Mouse (Mus musculus) heart, adult 8-10 months (tissue): ENCODE data around the gene Ift74. TPM values are rescaled to one million over a fixed set of nuclear protein-coding genes. Genes with fewer than 3 reads are reported as not detected.

Source experiments
- DNase-seq: peaks from one replicate; pipeline ENCODE4 v3.0.0; 2022; ENCODE audit warnings: low spot score
- microRNA-seq: library from miRNA; unstranded; fragments of <30 nt; microRNA quantifications from one replicate; pipeline ENCODE4 v1.2.0, GENCODE M21; 2022
- total RNA-seq, 4 experiments: library from RNA; stranded (reverse); gene quantifications; 2 replicates each; pipeline ENCODE4 v1.2.4; 2022

Gene Ift74
- total RNA-seq, 4 experiments from 2014 or later: 4.5 to 5.8 (median 4.9) TPM

DNA sequence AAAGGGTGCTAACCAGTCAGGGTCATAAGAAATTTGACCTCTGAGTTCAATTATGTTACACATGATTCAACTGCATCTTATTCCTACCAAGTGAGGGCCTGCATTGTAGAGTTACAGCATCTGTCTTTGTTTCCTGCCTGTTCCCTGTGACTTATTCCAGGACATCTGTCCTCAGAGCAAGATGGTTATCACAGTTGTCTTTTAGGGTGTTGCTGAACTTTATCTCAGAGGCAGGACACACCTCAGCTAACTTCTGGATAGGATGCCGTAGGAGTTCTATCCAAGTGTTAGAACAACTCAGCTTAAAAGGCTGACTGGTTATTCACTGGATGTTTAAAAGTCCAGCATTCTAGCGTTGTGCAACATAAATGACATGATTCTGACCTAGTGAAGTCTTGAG, 77.9 kb downstream of the Ift74 start:
- DNase-seq: no peak

DNA sequence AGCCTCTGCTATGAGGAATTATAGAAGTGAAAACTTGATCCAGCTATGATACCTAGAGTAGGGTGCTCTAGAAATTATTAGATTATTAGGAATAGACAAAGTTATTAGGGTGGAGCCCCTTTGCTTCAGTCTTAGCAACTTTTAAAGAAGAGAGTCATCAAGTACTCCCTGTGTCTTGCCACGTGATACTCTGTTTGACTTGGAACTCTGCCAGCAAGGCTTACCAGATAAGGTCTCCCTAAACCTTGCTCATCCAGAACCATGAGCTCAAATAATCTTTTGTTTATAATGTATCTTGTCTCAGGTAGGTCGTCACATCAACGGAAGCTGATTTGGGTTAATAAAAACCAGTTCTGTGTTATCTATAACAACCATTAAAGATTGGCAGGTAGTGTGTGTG, 82.1 kb downstream of the Ift74 start:
- no peak for DNase-seq

GRCm38 (mm10) chr4:94711002-94711401, 96.7 kb downstream of the Ift74 start:
- DNase-seq: no peak

DNA sequence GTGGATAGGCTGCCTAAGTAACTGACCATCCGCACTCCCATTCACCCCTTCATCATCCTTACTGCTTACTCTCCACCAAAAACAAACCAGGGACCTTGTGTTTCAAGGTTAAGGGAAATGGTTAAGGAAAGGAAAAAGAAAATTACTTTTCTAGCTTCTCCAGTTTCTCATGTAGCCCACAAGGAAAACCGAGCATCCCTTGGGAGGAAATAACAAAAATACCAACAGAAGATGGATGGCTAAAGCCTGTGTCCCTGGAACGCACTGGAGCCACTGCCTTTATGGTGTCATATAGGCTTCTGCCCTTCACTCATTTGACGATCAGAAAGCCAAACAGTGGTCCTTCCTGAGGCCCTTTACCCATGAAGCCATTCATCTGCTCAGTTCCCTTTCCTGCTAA, 97.1 kb downstream of the Ift74 start:
- no peak for DNase-seq

DNA sequence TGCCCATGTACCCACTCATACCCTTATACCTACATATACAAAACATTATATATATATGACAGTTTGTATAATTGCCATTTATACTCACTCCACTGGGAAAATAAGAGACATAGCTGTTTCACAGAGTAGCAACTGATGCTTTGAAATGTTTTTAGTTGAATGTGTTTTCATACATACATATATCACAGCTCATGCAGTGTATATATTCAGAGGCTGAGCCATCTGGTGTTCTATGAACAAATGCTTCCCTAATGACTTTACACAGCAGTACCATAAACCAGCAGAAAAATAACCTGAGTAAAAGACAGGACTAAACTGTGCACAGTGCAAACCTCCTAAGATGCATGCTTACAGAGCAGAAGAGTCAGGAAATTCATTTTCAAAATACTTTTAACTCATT, 99.5 kb downstream of the Ift74 start:
- DNase-seq: no peak

DNA sequence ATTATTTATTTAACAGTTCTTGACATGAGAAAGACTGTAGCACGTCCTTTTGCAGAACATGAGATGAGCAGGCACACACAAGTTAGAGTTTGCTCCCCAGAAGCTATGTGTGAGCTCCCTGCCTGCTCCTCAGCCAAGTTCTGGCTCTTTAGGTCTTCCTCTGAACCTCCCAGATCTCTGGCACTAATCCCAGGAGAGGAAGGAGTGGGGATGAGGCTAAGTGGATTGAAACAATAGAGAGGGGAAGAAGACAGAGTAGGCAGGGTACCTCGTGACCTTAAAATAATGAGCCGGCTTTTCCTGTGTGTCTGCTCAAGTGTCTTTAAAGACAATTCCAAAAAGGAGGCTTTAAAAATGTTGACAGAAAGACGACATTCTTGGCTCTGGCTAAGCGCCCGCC, 100.9 kb downstream of the Ift74 start:
- peak; percentile 61 for DNase-seq

- no peak for DNase-seq
Measured at GRCm38 (mm10) chr4:94725799-94726198, 111.5 kb downstream of the Ift74 start.

- no peak for DNase-seq
Measured at GRCm38 (mm10) chr4:94732721-94733120, 118.4 kb downstream of the Ift74 start.

DNA sequence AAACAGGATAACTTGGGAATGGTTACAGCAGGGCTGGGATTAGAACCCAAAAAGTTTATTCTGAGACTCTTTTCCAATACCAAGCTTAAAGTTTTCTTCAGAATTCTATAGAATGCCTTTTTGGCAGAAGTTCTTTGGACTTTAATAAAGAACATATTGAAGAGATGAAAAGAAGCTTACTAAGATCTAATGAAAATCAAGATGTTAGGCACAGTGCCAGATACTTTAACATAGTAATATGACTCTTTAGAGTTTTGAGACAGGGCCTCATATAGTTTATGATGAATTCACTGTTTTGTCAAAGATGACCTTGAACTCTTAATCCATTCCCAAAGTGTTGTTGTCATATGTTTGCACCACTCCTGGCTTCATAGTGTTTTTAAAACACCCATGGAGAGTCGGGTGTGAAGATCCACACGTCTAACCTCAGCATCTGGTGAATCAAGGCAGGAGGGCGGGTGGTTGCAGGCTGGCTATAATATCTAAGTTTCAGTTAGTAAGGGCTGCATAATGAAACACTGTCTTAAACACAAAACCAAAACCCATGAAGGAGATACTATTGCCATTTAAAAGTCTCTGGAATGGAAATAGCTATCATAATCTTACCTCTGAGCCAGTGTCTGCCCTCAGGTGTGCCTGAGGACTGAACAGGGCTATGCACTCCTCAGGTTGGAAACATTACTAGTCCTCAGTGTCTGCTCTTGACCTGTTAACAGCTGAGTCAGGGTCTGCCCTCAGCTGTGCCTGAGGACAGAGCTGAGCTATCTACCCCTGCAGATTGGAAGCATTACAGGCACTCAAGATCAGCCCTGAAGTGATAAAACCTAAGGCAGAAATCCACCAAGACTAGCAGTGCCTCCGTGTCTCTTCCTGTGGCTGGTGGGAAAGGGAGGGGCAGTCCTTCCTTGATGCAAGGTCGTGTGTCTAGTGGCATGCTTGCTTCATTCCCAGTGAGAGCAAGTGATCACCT, 123.3 kb downstream of the Ift74 start:
- no peak for DNase-seq

DNA sequence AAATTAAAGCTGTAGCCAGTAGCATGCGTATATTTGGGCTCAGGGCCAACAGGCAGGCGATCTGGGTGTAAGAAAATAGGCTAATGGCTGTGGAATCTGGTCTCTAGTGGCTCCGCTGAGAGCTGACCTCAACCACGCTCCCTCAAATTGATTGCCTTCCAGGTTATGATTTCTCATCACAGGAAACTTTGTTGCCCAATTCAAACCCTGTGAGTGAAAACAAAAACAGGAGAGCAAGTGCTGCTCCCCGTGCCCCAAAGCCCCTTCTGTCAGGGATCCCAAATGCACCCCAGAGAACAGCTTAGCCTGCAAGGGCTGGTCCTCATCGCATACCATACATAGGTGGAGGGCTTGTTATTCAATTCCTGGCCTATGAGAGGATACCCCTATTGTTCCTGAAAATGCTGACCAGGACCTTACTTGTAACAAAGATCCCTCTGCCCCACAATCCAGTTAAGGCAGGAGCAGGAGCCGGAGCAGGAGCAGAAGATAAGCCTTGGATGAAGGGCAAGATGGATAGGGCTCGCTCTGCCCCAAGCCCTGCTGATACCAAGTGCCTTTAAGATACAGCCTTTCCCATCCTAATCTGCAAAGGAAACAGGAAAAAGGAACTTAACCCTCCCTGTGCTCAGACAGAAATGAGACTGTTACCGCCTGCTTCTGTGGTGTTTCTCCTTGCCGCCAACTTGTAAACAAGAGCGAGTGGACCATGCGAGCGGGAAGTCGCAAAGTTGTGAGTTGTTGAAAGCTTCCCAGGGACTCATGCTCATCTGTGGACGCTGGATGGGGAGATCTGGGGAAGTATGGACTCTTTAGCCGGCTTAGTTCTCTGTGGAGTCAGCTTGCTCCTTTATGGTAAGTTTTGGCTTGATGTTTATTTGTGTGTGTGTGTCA, 124.8 kb downstream of the Ift74 start, which contains the start of gene Tek:
Gene Tek (plus strand): TSS at position 452 of the 894 bp plus-strand sequence.
- peak; percentile 68 for DNase-seq

- DNase-seq: no peak
Measured at GRCm38 (mm10) chr4:94741824-94742223, 127.5 kb downstream of the Ift74 start.

Small RNAs within 50 kb of the gene (microRNA-seq; reads per million reads assigned to microRNA genes)
- gene Mir872: 668 reads per million, percentile 78 among the genes with 10 or more reads in this experiment

Other genes starting within 250 kb of the Ift74 start
- gene Gm10306, start 57.9 kb upstream of the Ift74 start, total RNA-seq: not detected
- gene Caap1, start 57.7 kb upstream of the Ift74 start, total RNA-seq: 1 to 10 TPM; 3.4 to 4.4 (median 3.8) TPM
- gene Plaa, start 11.2 kb upstream of the Ift74 start, total RNA-seq: 10 to 100 TPM; 39.0 to 48.5 (median 46.0) TPM
- gene Lrrc19, start 35.7 kb downstream of the Ift74 start, total RNA-seq: not detected
- gene Tek, start 124.8 kb downstream of the Ift74 start, total RNA-seq: 10 to 100 TPM; 33.1 to 36.1 (median 33.6) TPM